In the genomic region with DNA sequence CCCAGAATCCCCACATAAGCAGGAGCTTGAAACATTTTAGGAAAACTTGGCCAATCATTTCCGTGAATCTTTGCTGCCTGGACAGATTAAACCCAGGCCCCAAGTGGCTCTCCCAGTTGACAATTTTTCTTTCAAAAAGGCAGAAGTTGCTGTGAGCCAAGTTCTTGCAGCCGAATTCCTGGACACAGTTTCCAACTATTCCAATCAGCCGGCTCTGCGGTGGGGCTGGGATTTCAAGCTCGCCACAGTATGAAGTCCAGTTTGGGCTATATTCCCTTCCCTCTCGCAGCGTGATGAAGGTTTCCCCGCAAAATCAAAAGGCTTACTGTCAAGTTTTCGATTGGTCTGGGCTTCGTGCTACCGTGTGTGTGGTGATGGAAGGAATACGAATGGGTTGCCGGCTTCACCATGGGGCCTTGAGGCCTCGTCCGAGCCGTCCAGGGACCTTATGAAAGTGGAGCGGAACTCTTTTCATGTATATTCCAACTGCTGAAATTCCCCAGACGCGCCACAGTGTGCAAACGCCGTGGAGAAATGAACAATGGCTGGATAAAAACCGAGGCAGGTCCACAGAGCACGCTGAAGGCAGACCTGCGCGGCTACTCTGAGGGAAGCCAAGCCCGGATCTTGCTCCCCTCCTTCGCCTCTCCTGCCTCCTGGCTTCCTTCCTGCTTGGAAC, we compare ENCODE assay signal across 9 mouse cellular contexts.
A peak's percentile ranks its signal among the peaks of the same experiment; 100 is the strongest.
DNase-seq lines count a peak whose midpoint lies in the region; ATAC-seq and TF ChIP-seq lines count a peak whose summit lies in the region.
"Had no signal": no experiment of that assay in that cellular context is flagged by ENCODE, and none has a peak within 500 bp of the region (broad histone marks: within the 10 kb centered on the region; RNA-seq: fewer than 3 reads in every experiment).

No protein-coding gene starts in this region.

- no peaks in the 10 kb centered on the region for H3K9me3 ChIP-seq in heart, embryonic 16.5 days (replicated peaks; ENCODE audit: control insufficient read depth, low read length)
- no peaks in the 10 kb centered on the region for H3K9me3 ChIP-seq in embryonic facial prominence, embryonic 12.5 days
- no peaks in the 10 kb centered on the region for H3K9me3 ChIP-seq in hindbrain, embryonic 14.5 days (ENCODE audit: control insufficient read depth, low read length)
- H3K9me3 ChIP-seq in neural tube, embryonic 15.5 days (replicated peaks): no peaks in the 10 kb centered on the region
- no peaks in the 10 kb centered on the region for H3K9me3 ChIP-seq in liver, postnatal 0 days (ENCODE audit: low read length)
- H3K9me3 ChIP-seq: liver, embryonic 12.5 days had no signal

- no peak overlapping the region for H3K4me3 ChIP-seq in heart, embryonic 16.5 days (ENCODE audit: low read length)
- no peak overlapping the region for H3K4me3 ChIP-seq in heart, adult 2 months
- H3K4me3 ChIP-seq in embryonic facial prominence, embryonic 12.5 days: no peak overlapping the region
- H3K4me3 ChIP-seq in hindbrain, embryonic 14.5 days (replicated peaks; ENCODE audit: low read length): no peak overlapping the region
- H3K4me3 ChIP-seq in neural tube, embryonic 15.5 days (replicated peaks): no peak overlapping the region
- H3K4me3 ChIP-seq in liver, postnatal 0 days (ENCODE audit: low read depth, low read length): no peak overlapping the region
- H3K4me3 ChIP-seq: liver, embryonic 12.5 days had no signal

- no peak for TF ChIP-seq CTCF in heart, adult 2 months (IDR thresholded peaks at IDR 0.05)
- TF ChIP-seq CTCF in liver, postnatal 0 days (IDR thresholded peaks at IDR 0.05; ENCODE audit: low read depth): no peak

- ATAC-seq in heart, embryonic 16.5 days (replicated peaks; ENCODE audit: extremely low read depth, insufficient read depth, low FRiP score): no peak
- no peak for ATAC-seq in embryonic facial prominence, embryonic 12.5 days (ENCODE audit: insufficient number of reproducible peaks, insufficient read depth, low FRiP score, low TSS enrichment)
- ATAC-seq in hindbrain, embryonic 14.5 days (ENCODE audit: low FRiP score): no peak
- ATAC-seq in neural tube, embryonic 15.5 days (ENCODE audit: low FRiP score): no peak
- no peak for ATAC-seq in liver, postnatal 0 days
- ATAC-seq: liver, embryonic 12.5 days had no signal

- no peaks in the 10 kb centered on the region for H3K36me3 ChIP-seq in heart, embryonic 16.5 days (ENCODE audit: control insufficient read depth, insufficient read depth)
- no peaks in the 10 kb centered on the region for H3K36me3 ChIP-seq in heart, adult 2 months (ENCODE audit: control insufficient read depth, insufficient read depth, low read length)
- no peaks in the 10 kb centered on the region for H3K36me3 ChIP-seq in embryonic facial prominence, embryonic 12.5 days
- H3K36me3 ChIP-seq in hindbrain, embryonic 14.5 days (replicated peaks; ENCODE audit: control insufficient read depth, insufficient read depth): no peaks in the 10 kb centered on the region
- H3K36me3 ChIP-seq in neural tube, embryonic 15.5 days: no peaks in the 10 kb centered on the region
- H3K36me3 ChIP-seq in liver, postnatal 0 days (replicated peaks; ENCODE audit: insufficient read depth, low read length): no peaks in the 10 kb centered on the region
- H3K36me3 ChIP-seq: liver, embryonic 12.5 days had no signal

- H3K4me2 ChIP-seq in heart, embryonic 16.5 days (ENCODE audit: low read depth, low read length): no peak overlapping the region
- H3K4me2 ChIP-seq in embryonic facial prominence, embryonic 12.5 days (replicated peaks): no peak overlapping the region
- peak overlapping the region; percentile 26 for H3K4me2 ChIP-seq in hindbrain, embryonic 14.5 days (replicated peaks)
- H3K4me2 ChIP-seq in neural tube, embryonic 15.5 days: peak overlapping the region; percentile 16; the same call in 1 of the 2 replicates
- no peak overlapping the region for H3K4me2 ChIP-seq in liver, postnatal 0 days (ENCODE audit: low read depth, low read length)
- H3K4me2 ChIP-seq: liver, embryonic 12.5 days had no signal

- no peak for DNase-seq in heart, adult 2 months
- DNase-seq in hindbrain, embryonic 14.5 days (ENCODE audit: low spot score): no peak
- DNase-seq in thymus, postnatal 10 days (ENCODE audit: low spot score in 2 of 2): no peak
- DNase-seq in liver, postnatal 0 days: no peak
- DNase-seq in retina, postnatal 1 day: no peak

- H3K79me2 ChIP-seq in heart, adult 2 months (replicated peaks; ENCODE audit: control insufficient read depth, insufficient read depth, low read length): no peaks in the 10 kb centered on the region

- no peak for TF ChIP-seq EP300 in heart, adult 2 months (IDR thresholded peaks at IDR 0.05; ENCODE audit: insufficient read depth, low read depth, low read length)
- TF ChIP-seq EP300 in liver, postnatal 0 days (IDR thresholded peaks at IDR 0.05; ENCODE audit: low read depth): no peak

- H3K27me3 ChIP-seq in heart, embryonic 16.5 days (ENCODE audit: control insufficient read depth, insufficient read depth, low read length): peaks cover 2% of the 10 kb centered on the region; the same call in 1 of the 2 replicates
- H3K27me3 ChIP-seq in heart, adult 2 months (ENCODE audit: control insufficient read depth, insufficient read depth, low read length): no peaks in the 10 kb centered on the region
- no peaks in the 10 kb centered on the region for H3K27me3 ChIP-seq in embryonic facial prominence, embryonic 12.5 days
- no peaks in the 10 kb centered on the region for H3K27me3 ChIP-seq in hindbrain, embryonic 14.5 days (ENCODE audit: control insufficient read depth, insufficient read depth, low read length)
- H3K27me3 ChIP-seq in neural tube, embryonic 15.5 days (replicated peaks): no peaks in the 10 kb centered on the region
- H3K27me3 ChIP-seq in liver, postnatal 0 days (ENCODE audit: insufficient read depth, low read length): no peaks in the 10 kb centered on the region

- TF ChIP-seq POLR2A in heart, adult 2 months (IDR thresholded peaks at IDR 0.05; ENCODE audit: insufficient read depth, low read depth, low read length): no peak

- intact Hi-C loops in heart, adult 2 months (cut with DNase I): loop anchor here (5.0 kb wide), 1 partner anchor 83 kb away; no protein-coding TSS in a partner anchor

- WGBS in heart, embryonic 16.5 days: 65% methylated on average over 27 of the region's 27 CpGs
- WGBS in heart, adult 2 months: 47% methylated on average over 27 of the region's 27 CpGs
- 63% methylated on average over 27 of the region's 27 CpGs for WGBS in embryonic facial prominence, embryonic 12.5 days
- WGBS in hindbrain, embryonic 14.5 days: 31% methylated on average over 27 of the region's 27 CpGs
- WGBS in neural tube, embryonic 15.5 days: 39% methylated on average over 27 of the region's 27 CpGs
- WGBS in liver, postnatal 0 days (ENCODE audit: insufficient replicate concordance): 72% methylated on average over 27 of the region's 27 CpGs

- peaks cover 7% of the 10 kb centered on the region for H3K4me1 ChIP-seq in heart, embryonic 16.5 days (ENCODE audit: control insufficient read depth, insufficient read depth, low read length)
- H3K4me1 ChIP-seq in heart, adult 2 months (ENCODE audit: control insufficient read depth, insufficient read depth, low read length): peaks cover 5% of the 10 kb centered on the region
- H3K4me1 ChIP-seq in embryonic facial prominence, embryonic 12.5 days: peaks cover 74% of the 10 kb centered on the region
- H3K4me1 ChIP-seq in hindbrain, embryonic 14.5 days (replicated peaks; ENCODE audit: control insufficient read depth, insufficient read depth, low read length): peaks cover 70% of the 10 kb centered on the region
- peaks cover 87% of the 10 kb centered on the region for H3K4me1 ChIP-seq in neural tube, embryonic 15.5 days
- H3K4me1 ChIP-seq in liver, postnatal 0 days (ENCODE audit: insufficient read depth): no peaks in the 10 kb centered on the region

- H3K27ac ChIP-seq in heart, embryonic 16.5 days (ENCODE audit: low read length): peak overlapping the region; percentile 2; the same call in 1 of the 2 replicates
- no peak overlapping the region for H3K27ac ChIP-seq in heart, adult 2 months
- peak overlapping the region; percentile 65; the same call in 1 of the 2 replicates for H3K27ac ChIP-seq in embryonic facial prominence, embryonic 12.5 days
- H3K27ac ChIP-seq in hindbrain, embryonic 14.5 days: peak overlapping the region; percentile 76
- H3K27ac ChIP-seq in neural tube, embryonic 15.5 days (replicated peaks): peak overlapping the region; percentile 62
- no peak overlapping the region for H3K27ac ChIP-seq in liver, postnatal 0 days (ENCODE audit: low read depth)
- H3K27ac ChIP-seq: liver, embryonic 12.5 days had no signal

- H3K9ac ChIP-seq in heart, embryonic 16.5 days (ENCODE audit: low read length): no peak overlapping the region
- H3K9ac ChIP-seq in heart, adult 2 months (ENCODE audit: low read depth, low read length): no peak overlapping the region
- H3K9ac ChIP-seq in embryonic facial prominence, embryonic 12.5 days: no peak overlapping the region
- H3K9ac ChIP-seq in hindbrain, embryonic 14.5 days: peak overlapping the region; percentile 39
- no peak overlapping the region for H3K9ac ChIP-seq in neural tube, embryonic 15.5 days (replicated peaks)
- H3K9ac ChIP-seq in liver, postnatal 0 days (replicated peaks): no peak overlapping the region
- H3K9ac ChIP-seq: liver, embryonic 12.5 days had no signal

Comparison
In these comparisons a context has a peak if more than half of its experiments do, and no peak if none do; other contexts are left out.
1. H3K27ac ChIP-seq: peak in heart, embryonic 16.5 days (single experiment), embryonic facial prominence, embryonic 12.5 days (single experiment), hindbrain, embryonic 14.5 days (single experiment) and neural tube, embryonic 15.5 days (single experiment); none in heart, adult 2 months (single experiment) and liver, postnatal 0 days (single experiment).
2. H3K4me2 ChIP-seq: peak in hindbrain, embryonic 14.5 days (single experiment) and neural tube, embryonic 15.5 days (single experiment); none in heart, embryonic 16.5 days (single experiment), embryonic facial prominence, embryonic 12.5 days (single experiment) and liver, postnatal 0 days (single experiment).